Mouse (Mus musculus) hindbrain, embryonic 11.5 days (tissue): ENCODE results near the gene Trp53. TPM values are rescaled to one million over a fixed set of nuclear protein-coding genes. Genes with fewer than 3 reads are reported as not detected.
"Not testable (repeated sequence)": the region's sequence is repeated elsewhere in the genome, so short reads cannot be mapped to it uniquely, and the experiment has no call there.

Experiments
- ATAC-seq: fragments of 200-750 bp; cut with Nextera tagmentation; 2 replicates; pipeline ENCODE4 v1.8.0; 2017; ENCODE audit warnings: mild to moderate bottlenecking, moderate TSS enrichment, moderate library complexity; ENCODE audit not compliant: low FRiP score
- DNase-seq: peaks from one replicate; pipeline ENCODE4 v3.0.0-alpha.2; 2015; ENCODE audit warnings: low spot score
- H3K27ac ChIP-seq: fragments of 300-500 bp; sonication (generic); 2 replicates; pipeline ENCODE4 v1.5.1; 2014; ENCODE audit warnings: mild to moderate bottlenecking, low read depth, low read length
- H3K27me3 ChIP-seq: fragments of 300-500 bp; sonication (generic); 2 replicates; pipeline ENCODE4 v1.6.1; 2014; ENCODE audit warnings: mild to moderate bottlenecking, low read length, moderate library complexity, mixed read lengths; ENCODE audit not compliant: control insufficient read depth, insufficient read depth
- H3K36me3 ChIP-seq: fragments of 300-500 bp; sonication (generic); 2 replicates; pipeline ENCODE4 v1.6.1; 2014; ENCODE audit warnings: mild to moderate bottlenecking, low read length, moderate library complexity, mixed read lengths; ENCODE audit not compliant: control insufficient read depth, insufficient read depth
- H3K4me1 ChIP-seq: fragments of 300-500 bp; sonication (generic); replicated peaks from 2 replicates; pipeline ENCODE4 v1.6.1; 2014; ENCODE audit warnings: low read length, mixed read lengths; ENCODE audit not compliant: control insufficient read depth, insufficient read depth
- H3K4me2 ChIP-seq: fragments of 300-500 bp; sonication (generic); replicated peaks from 2 replicates; pipeline ENCODE4 v1.6.1; 2014; ENCODE audit warnings: mild to moderate bottlenecking, low read depth, low read length
- H3K4me3 ChIP-seq: fragments of 300-500 bp; sonication (generic); 2 replicates; pipeline ENCODE4 v1.5.1; 2014; ENCODE audit warnings: low read depth, low read length
- H3K9ac ChIP-seq: fragments of 300-500 bp; sonication (generic); 2 replicates; pipeline ENCODE4 v1.6.1; 2014; ENCODE audit warnings: low read depth, low read length
- H3K9me3 ChIP-seq: fragments of 300-500 bp; sonication (generic); 2 replicates; pipeline ENCODE4 v1.6.1; 2016; ENCODE audit warnings: low read length; ENCODE audit not compliant: control insufficient read depth
- WGBS: fragments of 180-500 bp; shearing (Covaris S2); extraction: QIAGEN DNeasy Blood & Tissue Kit; methylation state at CpG from one replicate; pipeline ENCODE4 v1.1.7; 2014; 5-methylcytosine and 5-hydroxymethylcytosine counted together
- polyA plus RNA-seq: library from polyadenylated mRNA; unstranded; fragments of >200 nt; fragmentation: Nextera tagmentation; extraction: Ambion mirVana; gene quantifications from 2 replicates; pipeline ENCODE4 v1.2.1, GENCODE M21; 2014

The Trp53 gene
- polyA plus RNA-seq, 1 experiment from 2014 or later: 159 TPM

GRCm38 (mm10) chr11:69620394-69621081 lies 40.4 kb downstream of the Trp53 start:
- H3K9me3 ChIP-seq: no peaks in the 10 kb centered on the region
- no peak overlapping the region for H3K27ac ChIP-seq
- H3K36me3 ChIP-seq: no peaks in the 10 kb centered on the region
- 86% methylated on average over 7 of the region's 7 CpGs for WGBS
- no peak overlapping the region for H3K4me2 ChIP-seq
- no peak for ATAC-seq
- no peak overlapping the region for H3K9ac ChIP-seq
- no peak for DNase-seq
- no peaks in the 10 kb centered on the region for H3K27me3 ChIP-seq
- no peak overlapping the region for H3K4me3 ChIP-seq
- no peaks in the 10 kb centered on the region for H3K4me1 ChIP-seq

GRCm38 (mm10) chr11:69621571-69622268 lies 41.6 kb downstream of the Trp53 start, which contains the start of gene Sat2:
Sat2 (plus strand) TSS chr11:69622024.
- Histone ChIP-seq H3K9me3 (no peaks in the 10 kb centered on the region), H3K4me1 (no peaks in the 10 kb centered on the region), H3K36me3 (no peaks in the 10 kb centered on the region), H3K9ac (peak within 1 kb of the TSS; percentile 55), H3K4me3 (peak within 1 kb of the TSS; percentile 41), H3K4me2 (peak within 1 kb of the TSS; percentile 63), H3K27me3 (no peaks in the 10 kb centered on the region), H3K27ac (no peak within 1 kb of the TSS)
- ATAC-seq (peak; percentile 81), DNase-seq (peak; percentile 86)
- WGBS: 2% methylated on average over 20 of the region's 20 CpGs

GRCm38 (mm10) chr11:69622406-69622805 lies 42.2 kb downstream of the Trp53 start:
- DNase-seq: peak; percentile 18

GRCm38 (mm10) chr11:69623006-69623405 lies 42.8 kb downstream of the Trp53 start:
- ATAC-seq (no peak), DNase-seq (no peak)
- Histone ChIP-seq H3K4me3 (no peak overlapping the region), H3K27me3 (no peaks in the 10 kb centered on the region), H3K9ac (0 out of 2 replicates have a peak overlapping the region, but pooled peaks have one; percentile 55), H3K36me3 (no peaks in the 10 kb centered on the region), H3K9me3 (no peaks in the 10 kb centered on the region), H3K4me1 (no peaks in the 10 kb centered on the region), H3K27ac (no peak overlapping the region), H3K4me2 (peak overlapping the region; percentile 63)
- 65% methylated on average over 4 of the region's 4 CpGs for WGBS

More at GRCm38 (mm10) chr11:69622406-69622805, 42.2 kb downstream of the Trp53 start:
- peak overlapping the region; percentile 41 for H3K4me3 ChIP-seq
- H3K4me2 ChIP-seq: peak overlapping the region; percentile 63
- H3K4me1 ChIP-seq: no peaks in the 10 kb centered on the region
- no peaks in the 10 kb centered on the region for H3K9me3 ChIP-seq
- H3K27me3 ChIP-seq: no peaks in the 10 kb centered on the region
- no peaks in the 10 kb centered on the region for H3K36me3 ChIP-seq
- no peak overlapping the region for H3K27ac ChIP-seq
- peak overlapping the region; percentile 55 for H3K9ac ChIP-seq
- WGBS: 56% methylated on average over 6 of the region's 6 CpGs
- ATAC-seq: peak; percentile 30; the same call in 1 of the 2 replicates

- not testable (repeated sequence) for H3K4me1 ChIP-seq, H3K9me3 ChIP-seq, H3K27ac ChIP-seq, H3K36me3 ChIP-seq, H3K27me3 ChIP-seq, H3K4me3 ChIP-seq, H3K9ac ChIP-seq, H3K4me2 ChIP-seq, DNase-seq, ATAC-seq
- 81% methylated on average over 2 of the region's 2 CpGs for WGBS
Measured at GRCm38 (mm10) chr11:69624339-69624738, 44.2 kb downstream of the Trp53 start.

- Histone ChIP-seq H3K36me3 (no peaks in the 10 kb centered on the region), H3K9me3 (no peaks in the 10 kb centered on the region), H3K27ac (no peak overlapping the region), H3K4me2 (no peak overlapping the region), H3K9ac (no peak overlapping the region), H3K4me3 (no peak overlapping the region), H3K27me3 (no peaks in the 10 kb centered on the region), H3K4me1 (no peaks in the 10 kb centered on the region)
- WGBS: 35% methylated on average over 6 of the region's 6 CpGs
- DNase-seq: peak; percentile 92
- no peak for ATAC-seq
Measured at GRCm38 (mm10) chr11:69628286-69628685, 48.1 kb downstream of the Trp53 start.

- DNase-seq (peak; percentile 31), ATAC-seq (no peak)
- Histone ChIP-seq H3K9ac (no peak overlapping the region), H3K27me3 (no peaks in the 10 kb centered on the region), H3K36me3 (no peaks in the 10 kb centered on the region), H3K4me3 (no peak overlapping the region), H3K9me3 (no peaks in the 10 kb centered on the region), H3K4me1 (peaks cover 3% of the 10 kb centered on the region), H3K4me2 (no peak overlapping the region), H3K27ac (no peak overlapping the region)
- 66% methylated on average over 1 of the region's 1 CpGs for WGBS
Measured at GRCm38 (mm10) chr11:69629802-69630201, 49.6 kb downstream of the Trp53 start.

GRCm38 (mm10) chr11:69632284-69633089 lies 52.3 kb downstream of the Trp53 start, which contains the start of gene Fxr2:
Fxr2 (plus strand) TSS chr11:69632990.
- H3K9me3 ChIP-seq: no peaks in the 10 kb centered on the region
- H3K4me2 ChIP-seq: peak within 1 kb of the TSS; percentile 75
- H3K4me1 ChIP-seq: peaks cover 3% of the 10 kb centered on the region
- DNase-seq (peak; percentile 100), ATAC-seq (peak; percentile 99)
- H3K27me3 ChIP-seq: no peaks in the 10 kb centered on the region
- WGBS: under 1% methylated on average over 29 of the region's 56 CpGs
- peak within 1 kb of the TSS; percentile 98 for H3K4me3 ChIP-seq
- peak within 1 kb of the TSS; percentile 98 for H3K9ac ChIP-seq
- no peaks in the 10 kb centered on the region for H3K36me3 ChIP-seq
- H3K27ac ChIP-seq: peak within 1 kb of the TSS; percentile 97
